Mouse (Mus musculus) ES-E14 (cell line): ENCODE measurements at regions not wholly inside any gene's neighbourhood (a gene's known extent, or its start where the extent isn't known, plus 50 kb on each side); places are given as distances from the start of the nearest gene placed in this dataset.

ENCODE experiments used
- HCFC1 ChIP-seq: IDR thresholded peaks from 2 replicates; pipeline ENCODE4 v1.6.1; 2012; ENCODE audit warnings: low read length, inconsistent platforms, borderline replicate concordance; ENCODE audit not compliant: insufficient read depth
- MAFK ChIP-seq: IDR thresholded peaks from 2 replicates; pipeline ENCODE4 v1.6.1; 2014; ENCODE audit warnings: mild to moderate bottlenecking, low read depth, low read length, inconsistent platforms; ENCODE audit not compliant: insufficient read depth

- TF ChIP-seq MAFK (no peak), HCFC1 (no peak)
Observed at GRCm38 (mm10) chr14:80485149-80485548, 501.3 kb downstream of the Olfm4 start.
